Mouse (Mus musculus) brain, embryonic 14.5 days (tissue): ENCODE data around the gene 4930415O20Rik.

ENCODE experiments used
- CTCF ChIP-seq: fragments of 200-500 bp; IDR thresholded peaks from 2 replicates; pipeline ENCODE4 v1.5.1; 2012; ENCODE audit warnings: inconsistent platforms, mild to moderate bottlenecking, moderate library complexity, borderline replicate concordance; ENCODE audit not compliant: insufficient read depth, insufficient read length; ENCODE audit errors: extremely low read depth
- POLR2A ChIP-seq: fragments of 200-500 bp; IDR thresholded peaks from 2 replicates; pipeline ENCODE4 v1.6.1; 2012; ENCODE audit warnings: mild to moderate bottlenecking, inconsistent platforms, borderline replicate concordance; ENCODE audit not compliant: poor library complexity, insufficient read depth, insufficient read length, severe bottlenecking; ENCODE audit errors: extremely low read depth

GRCm38 (mm10) chr15:98569795-98570365 is 924 bp upstream of the 4930415O20Rik start:
- no peak for TF ChIP-seq CTCF
- TF ChIP-seq POLR2A: no peak
